Mouse (Mus musculus): Measurements from ENCODE around the gene Olfr1418. TPM values are rescaled to one million over a fixed set of nuclear protein-coding genes. Genes with fewer than 3 reads are reported as not detected.

The Olfr1418 gene
- total RNA-seq, 2 experiments from 2014 or later, result not detected

GRCm38 (mm10) chr19:11811688-11812365 lies 49.0 kb downstream of the Olfr1418 start:
- no peak for DNase-seq (ENCODE audit: low spot score in 2 of 2)

- no peak for DNase-seq (ENCODE audit: low spot score in 2 of 2)
These were observed 50.0 kb downstream of the Olfr1418 start for GRCm38 (mm10) chr19:11810856-11811255.

DNA sequence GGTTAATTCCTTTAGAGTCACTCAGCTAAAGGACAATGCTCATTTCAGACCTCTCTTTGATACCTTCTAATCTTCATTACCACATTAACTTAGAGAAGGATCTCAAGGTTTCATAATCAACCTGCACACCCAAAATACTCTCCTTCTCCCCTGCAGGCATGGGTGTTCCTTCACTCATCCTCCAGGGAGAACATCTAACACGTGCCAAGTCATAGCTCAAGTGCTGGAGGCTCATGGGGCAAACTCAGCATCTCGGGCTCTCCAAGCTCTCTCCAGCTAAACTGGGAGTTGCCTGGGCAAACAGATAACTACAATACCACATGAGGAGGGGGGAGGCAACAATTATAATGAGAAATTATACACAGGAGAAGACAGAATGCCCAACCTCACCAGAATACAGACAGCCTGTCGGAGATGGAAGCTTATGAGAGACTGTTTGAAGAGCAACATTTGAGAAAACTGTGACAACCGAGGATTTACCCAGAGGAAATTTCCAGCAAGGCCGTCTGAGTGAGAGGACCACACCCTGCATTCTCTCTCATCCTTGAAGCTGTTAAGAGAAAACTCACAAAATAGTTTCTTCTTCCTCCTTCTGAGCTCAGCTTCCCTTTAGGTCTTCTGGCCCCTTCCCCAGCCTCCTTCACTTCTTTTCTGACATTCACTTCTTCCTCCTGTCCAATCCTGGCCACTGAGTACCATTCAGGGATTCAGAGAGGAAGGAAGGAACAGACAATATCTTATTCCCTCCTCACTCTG lies 50.7 kb downstream of the Olfr1418 start:
- no peak for DNase-seq (ENCODE audit: low spot score in 2 of 2)

DNA sequence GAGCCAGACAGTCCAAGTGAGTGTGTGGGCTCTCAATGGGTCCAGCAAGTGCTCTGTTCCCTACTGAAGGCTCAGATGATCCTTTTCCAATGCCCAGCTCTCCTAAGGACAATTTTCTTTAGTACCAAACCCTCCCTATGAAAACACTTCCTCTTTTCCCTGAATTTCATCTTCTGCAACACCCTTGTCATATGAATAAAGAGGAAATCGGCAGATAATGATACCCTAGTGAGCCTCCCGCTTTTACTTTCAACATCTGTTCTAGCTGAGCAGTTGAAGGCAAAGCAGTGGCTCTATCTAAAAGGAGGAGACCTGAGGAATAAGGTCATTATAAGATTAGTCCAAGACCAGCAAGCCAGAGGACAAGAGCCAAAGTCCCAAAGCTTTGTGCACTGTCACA lies 52.4 kb downstream of the Olfr1418 start:
- DNase-seq (ENCODE audit: low spot score in 2 of 2), result no peak

GRCm38 (mm10) chr19:11807822-11808221 lies 53.0 kb downstream of the Olfr1418 start:
- DNase-seq (ENCODE audit: low spot score in 2 of 2), result no peak

- DNase-seq (ENCODE audit: low spot score in 2 of 2), result no peak
These were observed 53.6 kb downstream of the Olfr1418 start for GRCm38 (mm10) chr19:11807251-11807650.

GRCm38 (mm10) chr19:11804423-11804822 lies 56.4 kb downstream of the Olfr1418 start:
- no peak for DNase-seq (ENCODE audit: low spot score in 2 of 2)

Other genes with a start within 250 kb of the Olfr1418 start
- gene Ms4a2, start 237.3 kb downstream of the Olfr1418 start, total RNA-seq (2021), result not detected
- gene Ms4a3, start 220.2 kb downstream of the Olfr1418 start, total RNA-seq (2021), result not detected
- not detected for gene Oosp2, start 200.5 kb downstream of the Olfr1418 start, total RNA-seq (2021)
- gene Oosp1, start 169.9 kb downstream of the Olfr1418 start, total RNA-seq (2021), result not detected
- not detected for gene Oosp3, start 164.0 kb downstream of the Olfr1418 start, total RNA-seq (2021)
- not detected for gene Gif, start 113.5 kb downstream of the Olfr1418 start, total RNA-seq (2021)
- 10 to 100 TPM; 39.3 to 43.3 TPM for gene Mrpl16, start 90.7 kb downstream of the Olfr1418 start, total RNA-seq (2021)
- 10 to 100 TPM; 29.5 to 30.8 TPM for gene Stx3, start 41.7 kb downstream of the Olfr1418 start, total RNA-seq (2021)
- gene Olfr1417, start 21.8 kb downstream of the Olfr1418 start, total RNA-seq (2021), result not detected
- not detected for gene Olfr1419, start 14.0 kb upstream of the Olfr1418 start, total RNA-seq (2021)
- gene Olfr1420, start 25.5 kb upstream of the Olfr1418 start, total RNA-seq (2021), result not detected
- gene Patl1, start 51.3 kb upstream of the Olfr1418 start, total RNA-seq (2021), result 10 to 100 TPM; 20.4 to 22.4 TPM
- 10 to 100 TPM; 55.9 to 58.2 TPM for gene Osbp, start 104.9 kb upstream of the Olfr1418 start, total RNA-seq (2021)
- gene Olfr1423, start 180.3 kb upstream of the Olfr1418 start, total RNA-seq (2021), result not detected
- not detected for gene Olfr1424, start 201.6 kb upstream of the Olfr1418 start, total RNA-seq (2021)
- not detected for gene Olfr1425, start 216.7 kb upstream of the Olfr1418 start, total RNA-seq (2021)
- not detected for gene Olfr1426, start 230.9 kb upstream of the Olfr1418 start, total RNA-seq (2021)
- not detected for gene Olfr1427, start 242.3 kb upstream of the Olfr1418 start, total RNA-seq (2021)